Comparison of ENCODE assay signal across 7 mouse cellular contexts in the genomic region with DNA sequence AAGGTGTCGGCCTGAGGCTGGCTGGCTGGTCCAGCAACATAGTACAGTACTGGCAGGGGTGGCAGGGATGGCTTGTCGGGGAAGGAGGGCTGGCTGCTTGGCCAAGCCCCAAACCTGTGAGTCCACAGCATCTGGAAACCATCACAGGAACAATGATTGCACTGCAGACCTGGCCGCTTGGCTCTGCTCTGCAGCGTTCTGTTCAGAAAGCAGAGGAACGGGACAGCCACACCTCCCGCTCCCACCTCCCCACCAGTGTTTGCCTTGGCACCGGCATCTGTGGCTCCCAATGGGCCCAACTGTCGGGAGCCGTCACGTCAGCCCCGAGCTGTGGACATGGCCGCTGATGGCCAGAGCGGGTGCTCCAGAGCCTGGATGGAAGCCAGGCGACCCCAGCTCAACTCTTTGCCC. TPM values are rescaled to one million over a fixed set of nuclear protein-coding genes. Genes with fewer than 3 reads are reported as not detected.
DNase-seq lines count a peak whose midpoint lies in the region; ATAC-seq and TF ChIP-seq lines count a peak whose summit lies in the region.

No protein-coding gene starts in this region.

- H3K36me3 ChIP-seq in hindbrain, embryonic 12.5 days = no peaks in the 10 kb centered on the region
- H3K36me3 ChIP-seq in lung, embryonic 16.5 days (ENCODE audit: control insufficient read depth, insufficient read depth, low read length) = no peaks in the 10 kb centered on the region

- H3K9me3 ChIP-seq in hindbrain, embryonic 12.5 days (replicated peaks) = no peaks in the 10 kb centered on the region
- H3K9me3 ChIP-seq in lung, embryonic 16.5 days (ENCODE audit: control insufficient read depth, low read length) = no peaks in the 10 kb centered on the region

- peak; percentile 68 to 72 for DNase-seq in right cerebral cortex, postnatal 10 days (ENCODE audit: low spot score in 2 of 2)
- DNase-seq in right cerebral cortex, adult 2 months (ENCODE audit: low spot score in 2 of 2) = no peak
- peak; percentile 78 for DNase-seq in gastrocnemius, adult 2 months
- DNase-seq in left cerebral cortex, adult 8-10 months (ENCODE audit: low spot score in 2 of 2) = no peak
- no peak for DNase-seq in thymus, postnatal 10 days (ENCODE audit: low spot score in 2 of 2)

- H3K4me3 ChIP-seq in gastrocnemius, adult 2 months = peak overlapping the region; percentile 16; the same call in 1 of the 2 replicates
- no peak overlapping the region for H3K4me3 ChIP-seq in hindbrain, embryonic 12.5 days
- H3K4me3 ChIP-seq in lung, embryonic 16.5 days (ENCODE audit: low read length) = no peak overlapping the region

- peak overlapping the region; percentile 89 for H3K27ac ChIP-seq in gastrocnemius, adult 2 months
- peak overlapping the region; percentile 40; the same call in 1 of the 2 replicates for H3K27ac ChIP-seq in hindbrain, embryonic 12.5 days
- H3K27ac ChIP-seq in lung, embryonic 16.5 days (ENCODE audit: low read length) = peak overlapping the region; percentile 55

- no peak for ATAC-seq in hindbrain, embryonic 12.5 days (ENCODE audit: low FRiP score)
- ATAC-seq in lung, embryonic 16.5 days (ENCODE audit: low read depth) = peak; percentile 59

- no peak overlapping the region for H3K9ac ChIP-seq in hindbrain, embryonic 12.5 days
- no peak overlapping the region; the same call in 1 of the 2 replicates for H3K9ac ChIP-seq in lung, embryonic 16.5 days (ENCODE audit: low read length)

- intact Hi-C loops in gastrocnemius, adult 2 months (cut with DNase I) = no loop called here

- peaks cover 55% of the 10 kb centered on the region for H3K4me1 ChIP-seq in hindbrain, embryonic 12.5 days
- peaks cover 59% of the 10 kb centered on the region for H3K4me1 ChIP-seq in lung, embryonic 16.5 days (replicated peaks; ENCODE audit: control insufficient read depth, insufficient read depth, low read length)

- no peak overlapping the region for H3K4me2 ChIP-seq in hindbrain, embryonic 12.5 days (replicated peaks)
- no peak overlapping the region for H3K4me2 ChIP-seq in lung, embryonic 16.5 days (ENCODE audit: low read depth, low read length)

- WGBS in hindbrain, embryonic 12.5 days = 56% methylated on average over 14 of the region's 14 CpGs
- 19% methylated on average over 14 of the region's 14 CpGs for WGBS in lung, embryonic 16.5 days

- TF ChIP-seq CTCF in gastrocnemius, adult 2 months (IDR thresholded peaks at IDR 0.05) = no peak

- H3K27me3 ChIP-seq in hindbrain, embryonic 12.5 days = no peaks in the 10 kb centered on the region
- H3K27me3 ChIP-seq in lung, embryonic 16.5 days (ENCODE audit: control insufficient read depth, insufficient read depth, low read depth, low read length) = no peaks in the 10 kb centered on the region

RNA-seq across cellular contexts. Expression of a gene that starts 30.2 kb away (rescaled TPM):
- 10 to 100 TPM; 40.6 to 59.3 TPM for total RNA-seq in gastrocnemius, adult 2 months (2021)
- 25.1 and 31.5 TPM in 2 replicates for polyA plus RNA-seq in hindbrain, embryonic 12.5 days (2016; fragmentation: Nextera tagmentation; extraction: Ambion mirVana)
- 12.8 and 14.6 TPM in 2 replicates for polyA plus RNA-seq in lung, embryonic 16.5 days (2015; fragmentation: Nextera tagmentation; extraction: Ambion mirVana)
- total RNA-seq in left cerebral cortex, adult 8-10 months (2022) = 10 to 100 TPM; 51.5 to 58.0 (median 54.4) TPM

RNA-seq across cellular contexts. Expression of a gene that starts 44.6 kb away (rescaled TPM):
- total RNA-seq in gastrocnemius, adult 2 months (2021) = 10 to 100 TPM; 26.0 to 43.4 TPM
- polyA plus RNA-seq in hindbrain, embryonic 12.5 days (2016; fragmentation: Nextera tagmentation; extraction: Ambion mirVana) = 26.2 and 29.6 TPM in 2 replicates
- 25.6 and 29.9 TPM in 2 replicates for polyA plus RNA-seq in lung, embryonic 16.5 days (2015; fragmentation: Nextera tagmentation; extraction: Ambion mirVana)
- total RNA-seq in left cerebral cortex, adult 8-10 months (2022) = 10 to 100 TPM; 25.5 to 26.8 (median 26.5) TPM

Comparison
In these comparisons a context has a peak if more than half of its experiments do, and no peak if none do; other contexts are left out.
1. DNase-seq: peak in right cerebral cortex, postnatal 10 days (2 of 2) and gastrocnemius, adult 2 months (single experiment); none in right cerebral cortex, adult 2 months (0 of 2), left cerebral cortex, adult 8-10 months (0 of 2) and thymus, postnatal 10 days (0 of 2).
2. Peak in every context shown above with its lines, with median percentiles within 50 percentile points of each other: H3K27ac ChIP-seq.